Mouse (Mus musculus) bone marrow macrophage, adult 2 months (primary cell): ENCODE results near the gene Lama1.

Source experiments
- CTCF ChIP-seq: IDR thresholded peaks from 2 replicates; pipeline ENCODE4 v1.5.1; 2012; ENCODE audit warnings: low read depth, mild to moderate bottlenecking, low read length, moderate library complexity
- POLR2A ChIP-seq: IDR thresholded peaks from 2 replicates; pipeline ENCODE4 v1.6.1; 2012; ENCODE audit warnings: mild to moderate bottlenecking, low read depth, low read length, borderline replicate concordance

- no peak for TF ChIP-seq CTCF
- TF ChIP-seq POLR2A = no peak
These were observed 167.9 kb downstream of the Lama1 start for GRCm38 (mm10) chr17:67864912-67865311.
